Mouse (Mus musculus): Measurements from ENCODE around the gene Pnpla8. TPM values are rescaled to one million over a fixed set of nuclear protein-coding genes. Genes with fewer than 3 reads are reported as not detected.

The Pnpla8 gene
- polyA plus RNA-seq, 1 experiment: 4.6 TPM

- Histone ChIP-seq H3K27ac (ENCODE audit: insufficient read depth, low read length) (no peak overlapping the region), H3K4me3 (ENCODE audit: extremely low read depth, insufficient read depth, insufficient read length) (no peak overlapping the region), H3K36me3 (ENCODE audit: control insufficient read depth, insufficient read depth, low read length) (no peaks in the 10 kb centered on the region), H3K27me3 (ENCODE audit: control insufficient read depth, insufficient read depth, low read length) (no peaks in the 10 kb centered on the region), H3K4me1 (ENCODE audit: control insufficient read depth, insufficient read depth, insufficient read length) (no peaks in the 10 kb centered on the region)
- TF ChIP-seq CTCF (IDR thresholded peaks at IDR 0.05; ENCODE audit: extremely low read depth, insufficient read depth, insufficient read length, insufficient replicate concordance) (no peak), POLR2A (IDR thresholded peaks at IDR 0.05; ENCODE audit: low read depth, low read length) (no peak)
- no peak for DNase-seq (ENCODE audit: low read depth in 1 of 2, low spot score in 2 of 2)
- WGBS: 67% methylated on average over 5 of the region's 5 CpGs
Measured at GRCm38 (mm10) chr12:44345251-44345650, 124.1 kb downstream of the Pnpla8 start.

- H3K27me3 ChIP-seq (ENCODE audit: control insufficient read depth, insufficient read depth, low read length): no peaks in the 10 kb centered on the region
- no peaks in the 10 kb centered on the region for H3K4me1 ChIP-seq (ENCODE audit: control insufficient read depth, insufficient read depth, insufficient read length)
- H3K4me3 ChIP-seq (ENCODE audit: extremely low read depth, insufficient read depth, insufficient read length): no peak overlapping the region
- WGBS: 89% methylated on average over 3 of the region's 3 CpGs
- H3K27ac ChIP-seq (ENCODE audit: insufficient read depth, low read length): no peak overlapping the region
- no peaks in the 10 kb centered on the region for H3K36me3 ChIP-seq (ENCODE audit: control insufficient read depth, insufficient read depth, low read length)
- TF ChIP-seq POLR2A (IDR thresholded peaks at IDR 0.05; ENCODE audit: low read depth, low read length) (no peak), CTCF (IDR thresholded peaks at IDR 0.05; ENCODE audit: extremely low read depth, insufficient read depth, insufficient read length, insufficient replicate concordance) (no peak)
- DNase-seq (ENCODE audit: low read depth in 1 of 2, low spot score in 2 of 2): no peak
Measured at GRCm38 (mm10) chr12:44346143-44346542, 125.0 kb downstream of the Pnpla8 start.

- 84% methylated on average over 4 of the region's 4 CpGs for WGBS
- no peak for TF ChIP-seq CTCF (IDR thresholded peaks at IDR 0.05; ENCODE audit: extremely low read depth, insufficient read depth, insufficient read length, insufficient replicate concordance)
- no peak for TF ChIP-seq POLR2A (IDR thresholded peaks at IDR 0.05; ENCODE audit: low read depth, low read length)
- Histone ChIP-seq H3K27ac (ENCODE audit: insufficient read depth, low read length) (no peak overlapping the region), H3K36me3 (ENCODE audit: control insufficient read depth, insufficient read depth, low read length) (no peaks in the 10 kb centered on the region), H3K27me3 (ENCODE audit: control insufficient read depth, insufficient read depth, low read length) (no peaks in the 10 kb centered on the region), H3K4me1 (ENCODE audit: control insufficient read depth, insufficient read depth, insufficient read length) (no peaks in the 10 kb centered on the region), H3K4me3 (ENCODE audit: extremely low read depth, insufficient read depth, insufficient read length) (no peak overlapping the region)
- DNase-seq (ENCODE audit: low read depth in 1 of 2, low spot score in 2 of 2): no peak
Measured at GRCm38 (mm10) chr12:44355116-44355515, 133.9 kb downstream of the Pnpla8 start.

GRCm38 (mm10) chr12:44357460-44357859 is 136.3 kb downstream of the Pnpla8 start:
- DNase-seq (ENCODE audit: low read depth in 1 of 2, low spot score in 2 of 2): no peak
- WGBS: 79% methylated on average over 3 of the region's 3 CpGs
- H3K36me3 ChIP-seq (ENCODE audit: control insufficient read depth, insufficient read depth, low read length): no peaks in the 10 kb centered on the region
- no peak overlapping the region for H3K4me3 ChIP-seq (ENCODE audit: extremely low read depth, insufficient read depth, insufficient read length)
- H3K27ac ChIP-seq (ENCODE audit: insufficient read depth, low read length): no peak overlapping the region
- TF ChIP-seq CTCF (IDR thresholded peaks at IDR 0.05; ENCODE audit: extremely low read depth, insufficient read depth, insufficient read length, insufficient replicate concordance) (no peak), POLR2A (IDR thresholded peaks at IDR 0.05; ENCODE audit: low read depth, low read length) (no peak)
- no peaks in the 10 kb centered on the region for H3K27me3 ChIP-seq (ENCODE audit: control insufficient read depth, insufficient read depth, low read length)
- H3K4me1 ChIP-seq (ENCODE audit: control insufficient read depth, insufficient read depth, insufficient read length): no peaks in the 10 kb centered on the region

- TF ChIP-seq POLR2A (IDR thresholded peaks at IDR 0.05; ENCODE audit: low read depth, low read length) (no peak), CTCF (IDR thresholded peaks at IDR 0.05; ENCODE audit: extremely low read depth, insufficient read depth, insufficient read length, insufficient replicate concordance) (no peak)
- no peaks in the 10 kb centered on the region for H3K27me3 ChIP-seq (ENCODE audit: control insufficient read depth, insufficient read depth, low read length)
- H3K27ac ChIP-seq (ENCODE audit: insufficient read depth, low read length): no peak overlapping the region
- no peaks in the 10 kb centered on the region for H3K36me3 ChIP-seq (ENCODE audit: control insufficient read depth, insufficient read depth, low read length)
- no peaks in the 10 kb centered on the region for H3K4me1 ChIP-seq (ENCODE audit: control insufficient read depth, insufficient read depth, insufficient read length)
- no peak for DNase-seq (ENCODE audit: low read depth in 1 of 2, low spot score in 2 of 2)
- 95% methylated on average over 1 of the region's 1 CpGs for WGBS
- H3K4me3 ChIP-seq (ENCODE audit: extremely low read depth, insufficient read depth, insufficient read length): no peak overlapping the region
Measured at GRCm38 (mm10) chr12:44357881-44358280, 136.7 kb downstream of the Pnpla8 start.

GRCm38 (mm10) chr12:44371076-44371710 is 150.0 kb downstream of the Pnpla8 start:
- no peak overlapping the region for H3K27ac ChIP-seq (ENCODE audit: insufficient read depth, low read length)
- DNase-seq (ENCODE audit: low read depth in 1 of 2, low spot score in 2 of 2): no peak
- TF ChIP-seq CTCF (IDR thresholded peaks at IDR 0.05; ENCODE audit: extremely low read depth, insufficient read depth, insufficient read length, insufficient replicate concordance) (no peak), POLR2A (IDR thresholded peaks at IDR 0.05; ENCODE audit: low read depth, low read length) (no peak)
- H3K27me3 ChIP-seq (ENCODE audit: control insufficient read depth, insufficient read depth, low read length): no peaks in the 10 kb centered on the region
- H3K36me3 ChIP-seq (ENCODE audit: control insufficient read depth, insufficient read depth, low read length): no peaks in the 10 kb centered on the region
- H3K4me3 ChIP-seq (ENCODE audit: extremely low read depth, insufficient read depth, insufficient read length): no peak overlapping the region
- no peaks in the 10 kb centered on the region for H3K4me1 ChIP-seq (ENCODE audit: control insufficient read depth, insufficient read depth, insufficient read length)
- 34% methylated on average over 3 of the region's 3 CpGs for WGBS

Other genes starting within 250 kb of the Pnpla8 start
- 1.1 and 1.3 TPM in 2 replicates for gene Dnajb9, start 11.0 kb upstream of the Pnpla8 start, polyA plus RNA-seq (2012; rRNA removed)
- gene Nrcam, start 107.5 kb downstream of the Pnpla8 start, polyA plus RNA-seq (2012; rRNA removed): 0.06 TPM in 1 of 2 replicates, not detected in the other